Mouse (Mus musculus) kidney, adult 2 months (tissue): ENCODE results near the gene Zfp14.

ENCODE experiments used
- CTCF ChIP-seq: fragments of 200-500 bp; conservative IDR thresholded peaks from 2 replicates; pipeline ENCODE4 v1.5.1; 2011; ENCODE audit warnings: low read depth, mild to moderate bottlenecking, control low read depth, low read length, moderate library complexity, mixed read lengths; ENCODE audit not compliant: insufficient read depth, insufficient read length
- POLR2A ChIP-seq: fragments of 200-500 bp; IDR thresholded peaks from one replicate; pipeline ENCODE4 v1.6.1; 2011; ENCODE audit warnings: low read depth, low read length, control low read depth

GRCm38 (mm10) chr7:30034331-30034730, 16.8 kb downstream of the Zfp14 start:
- TF ChIP-seq CTCF (no peak), POLR2A (no peak)
